Mouse (Mus musculus) lung, adult 2 months (tissue): ENCODE results near the gene Olfr1025-ps1.

Experiments
- CTCF ChIP-seq: fragments of 200-500 bp; IDR thresholded peaks from 2 replicates; pipeline ENCODE4 v1.5.1; 2011; ENCODE audit warnings: mild to moderate bottlenecking, low read length, control low read depth; ENCODE audit not compliant: insufficient read depth
- POLR2A ChIP-seq: fragments of 200-500 bp; IDR thresholded peaks from 2 replicates; pipeline ENCODE4 v1.6.1; 2011; ENCODE audit warnings: low read depth, mild to moderate bottlenecking, control low read depth, low read length, borderline replicate concordance; ENCODE audit errors: extremely low read depth

DNA sequence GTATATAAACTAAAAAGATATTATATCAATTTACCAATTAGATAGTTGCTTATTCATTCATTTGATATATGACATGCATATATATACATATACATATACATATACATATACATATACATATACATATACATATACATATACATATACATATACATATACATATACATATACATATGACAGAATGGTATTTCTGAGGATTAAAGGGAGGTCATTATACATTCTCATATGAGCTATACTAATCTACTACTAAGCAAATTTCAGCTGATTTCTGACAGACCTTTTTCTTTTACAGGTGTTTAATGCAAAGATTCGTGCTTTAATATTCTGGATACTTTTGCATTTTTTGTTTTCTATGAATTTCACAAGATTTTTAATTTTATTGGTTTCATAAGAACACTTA, 35.1 kb downstream of the Olfr1025-ps1 start, which contains the start of gene Olfr1028:
- TF ChIP-seq CTCF (no peak), POLR2A (no peak)
